Mouse (Mus musculus): ENCODE results near the gene Mtrf1.

- TF ChIP-seq CTCF (IDR thresholded peaks at IDR 0.05) (no peak), EP300 (IDR thresholded peaks at IDR 0.05) (no peak)
These were observed 10.1 kb downstream of the Mtrf1 start for GRCm38 (mm10) chr14:79407641-79408040.
